Mouse (Mus musculus) mature B cell (primary cell): ENCODE data around the gene Hoxc10.

Experiments used
- in situ Hi-C: fragments of 300-500 bp; cut with MboI; formaldehyde crosslinking; loops from 2 replicates; pipeline ENCODE4 v1.14.3; 2019

Hoxc10 gene

DNA sequence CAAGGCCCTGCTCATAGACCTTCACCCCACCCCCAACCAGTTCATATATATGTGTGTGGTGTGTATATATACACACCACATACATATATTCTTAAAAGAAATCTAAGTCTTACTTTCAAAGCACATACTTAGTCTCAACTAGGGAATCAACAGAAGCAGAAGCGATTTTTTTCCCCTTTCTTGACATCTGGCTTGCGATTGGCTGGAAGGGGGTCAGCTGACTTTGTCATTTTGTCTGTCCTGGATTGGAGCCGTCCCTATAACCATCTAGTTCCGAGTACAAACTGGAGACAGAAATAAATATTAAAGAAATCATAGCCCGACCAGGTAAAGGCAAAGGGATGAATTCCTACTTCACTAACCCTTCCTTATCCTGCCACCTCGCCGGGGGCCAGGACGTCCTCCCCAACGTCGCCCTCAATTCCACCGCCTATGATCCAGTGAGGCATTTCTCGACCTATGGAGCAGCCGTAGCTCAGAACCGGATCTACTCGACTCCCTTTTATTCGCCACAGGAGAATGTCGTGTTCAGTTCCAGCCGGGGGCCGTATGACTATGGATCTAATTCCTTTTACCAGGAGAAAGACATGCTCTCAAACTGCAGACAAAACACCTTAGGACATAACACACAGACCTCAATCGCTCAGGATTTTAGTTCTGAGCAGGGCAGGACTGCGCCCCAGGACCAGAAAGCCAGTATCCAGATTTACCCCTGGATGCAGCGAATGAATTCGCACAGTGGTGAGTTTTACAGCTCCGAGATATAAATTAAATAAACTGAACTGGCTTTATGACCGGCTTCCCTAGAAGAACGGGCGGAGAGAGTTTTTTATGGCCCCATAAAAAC is 42.9 kb downstream of the Hoxc10 start:
- in situ Hi-C loops = no loop called here

DNA sequence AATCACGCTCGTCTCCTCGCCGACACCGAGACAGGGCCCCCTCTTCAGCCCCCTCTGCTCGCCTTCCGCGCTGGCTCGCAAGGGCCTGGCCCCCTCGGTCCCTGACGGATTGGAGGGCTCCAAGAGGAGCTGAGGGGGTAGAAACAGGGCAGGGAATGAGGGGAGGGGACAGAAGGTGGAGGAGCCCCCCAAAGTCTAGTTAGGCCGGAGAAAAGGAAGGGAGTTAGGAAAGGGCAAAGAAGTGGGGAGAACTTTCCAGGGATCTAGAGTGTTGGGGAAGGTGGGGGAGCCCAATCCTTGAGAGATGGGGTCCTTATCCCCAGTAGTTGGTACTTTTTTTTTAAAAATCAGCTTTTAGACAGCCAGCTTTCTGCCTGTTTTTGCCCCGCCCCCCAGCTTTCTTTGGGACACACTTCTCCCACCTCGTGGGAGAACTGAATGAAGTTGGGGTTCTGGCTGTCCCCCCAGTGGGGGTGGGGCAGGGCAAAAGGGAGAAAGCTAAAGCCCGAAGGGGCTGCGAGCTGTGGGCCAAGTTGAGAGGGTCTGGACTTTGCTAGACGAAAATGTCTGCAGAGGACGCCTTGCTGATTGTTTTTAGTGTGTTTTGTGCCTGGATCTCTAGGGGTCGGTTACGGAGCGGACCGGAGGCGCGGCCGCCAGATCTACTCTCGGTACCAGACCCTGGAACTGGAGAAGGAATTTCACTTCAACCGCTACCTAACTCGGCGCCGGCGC is 43.7 kb downstream of the Hoxc10 start:
- in situ Hi-C loops = no loop called here

DNA sequence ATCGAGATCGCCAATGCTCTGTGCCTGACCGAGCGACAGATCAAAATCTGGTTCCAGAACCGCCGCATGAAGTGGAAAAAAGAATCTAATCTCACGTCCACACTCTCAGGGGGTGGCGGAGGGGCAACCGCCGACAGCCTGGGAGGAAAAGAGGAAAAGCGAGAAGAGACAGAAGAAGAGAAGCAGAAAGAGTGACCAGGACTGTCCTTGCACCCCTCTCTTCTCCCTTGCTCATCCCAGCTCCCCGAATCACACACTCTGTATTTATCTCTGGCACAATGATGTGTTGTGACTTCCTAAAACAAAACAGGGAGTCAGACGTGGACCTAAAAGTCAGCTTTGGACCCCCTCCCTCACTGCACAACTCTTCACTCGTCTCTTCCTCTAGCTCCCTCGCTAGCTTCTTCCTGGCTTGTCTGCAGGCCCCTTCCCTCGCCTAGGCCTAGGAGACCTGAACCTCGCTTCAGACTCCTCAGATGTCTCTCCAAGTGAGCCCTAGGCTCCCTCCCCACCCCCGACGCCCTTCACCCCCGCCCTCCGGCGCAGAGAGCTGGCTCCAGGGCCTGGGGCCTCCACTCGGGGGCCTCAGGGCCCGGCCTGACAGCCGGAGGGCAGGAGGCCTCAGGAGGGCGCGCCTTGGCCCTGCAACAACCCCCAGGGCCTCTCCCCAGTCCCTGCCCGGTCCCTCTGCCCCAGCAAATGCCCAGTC is 44.4 kb downstream of the Hoxc10 start:
- in situ Hi-C loops = no loop called here

DNA sequence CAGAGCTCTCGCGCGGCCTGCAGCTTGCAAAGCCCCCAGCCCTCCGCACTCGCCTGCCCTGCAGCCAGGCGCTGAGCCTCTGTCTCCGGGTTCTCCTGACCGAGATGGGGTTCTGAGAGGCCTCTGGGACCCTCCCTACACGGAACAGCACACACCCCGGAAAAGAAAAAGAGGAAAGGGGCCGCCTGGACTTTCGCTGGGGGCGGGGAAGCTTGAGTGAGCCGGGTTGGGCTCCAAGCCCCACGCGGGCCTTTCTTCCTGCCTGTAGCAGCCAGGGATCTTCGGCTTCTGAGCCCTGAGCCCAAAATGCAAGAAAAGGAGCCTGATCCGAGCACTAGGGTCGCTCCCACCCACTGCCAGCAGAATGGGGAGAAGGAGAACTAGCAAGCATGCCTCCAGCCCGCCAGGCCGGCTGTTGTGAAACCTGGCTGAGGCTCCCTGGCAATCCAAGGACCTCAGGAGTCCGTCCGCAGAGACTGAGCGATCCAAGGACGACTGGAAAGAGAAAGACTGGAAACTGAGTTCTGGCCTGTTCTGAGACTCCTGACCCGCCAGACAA is 45.4 kb downstream of the Hoxc10 start:
- in situ Hi-C loops = no loop called here

DNA sequence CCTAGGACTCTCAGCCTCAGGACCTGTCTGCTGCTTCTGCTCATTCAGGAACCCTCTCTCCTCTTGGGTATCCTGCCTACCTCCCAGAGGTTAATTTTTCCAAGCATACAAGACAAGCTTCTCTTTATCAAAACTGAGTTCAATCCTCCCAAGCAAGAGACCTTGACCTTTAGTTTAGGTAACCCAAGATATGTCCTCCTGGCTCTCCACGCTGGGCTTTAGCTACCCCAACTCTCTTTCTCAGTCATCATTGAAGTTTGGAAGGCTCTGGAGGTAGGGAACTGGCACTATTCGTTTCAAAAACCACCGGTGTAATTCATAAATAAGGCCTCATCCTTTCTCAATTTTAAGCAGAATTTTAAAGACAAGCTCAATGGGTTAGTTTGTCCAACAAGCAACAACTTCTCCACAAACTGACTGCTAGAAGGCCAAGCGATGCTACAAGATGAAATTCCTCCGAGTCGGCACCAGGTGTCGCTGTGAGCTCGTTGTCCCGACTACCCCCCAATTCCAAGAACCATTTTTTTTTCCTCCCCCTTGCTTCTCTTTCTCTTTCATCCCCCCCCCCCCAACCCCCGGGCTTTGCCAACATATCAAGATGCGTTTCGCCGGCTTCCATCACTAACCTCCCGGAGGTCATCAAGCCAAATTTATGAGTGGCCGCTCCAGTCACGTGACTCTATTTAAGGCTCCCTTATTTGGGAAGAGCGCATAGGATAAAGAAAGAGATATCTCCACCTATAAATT is 46.8 kb downstream of the Hoxc10 start:
- in situ Hi-C loops = no loop called here

DNA sequence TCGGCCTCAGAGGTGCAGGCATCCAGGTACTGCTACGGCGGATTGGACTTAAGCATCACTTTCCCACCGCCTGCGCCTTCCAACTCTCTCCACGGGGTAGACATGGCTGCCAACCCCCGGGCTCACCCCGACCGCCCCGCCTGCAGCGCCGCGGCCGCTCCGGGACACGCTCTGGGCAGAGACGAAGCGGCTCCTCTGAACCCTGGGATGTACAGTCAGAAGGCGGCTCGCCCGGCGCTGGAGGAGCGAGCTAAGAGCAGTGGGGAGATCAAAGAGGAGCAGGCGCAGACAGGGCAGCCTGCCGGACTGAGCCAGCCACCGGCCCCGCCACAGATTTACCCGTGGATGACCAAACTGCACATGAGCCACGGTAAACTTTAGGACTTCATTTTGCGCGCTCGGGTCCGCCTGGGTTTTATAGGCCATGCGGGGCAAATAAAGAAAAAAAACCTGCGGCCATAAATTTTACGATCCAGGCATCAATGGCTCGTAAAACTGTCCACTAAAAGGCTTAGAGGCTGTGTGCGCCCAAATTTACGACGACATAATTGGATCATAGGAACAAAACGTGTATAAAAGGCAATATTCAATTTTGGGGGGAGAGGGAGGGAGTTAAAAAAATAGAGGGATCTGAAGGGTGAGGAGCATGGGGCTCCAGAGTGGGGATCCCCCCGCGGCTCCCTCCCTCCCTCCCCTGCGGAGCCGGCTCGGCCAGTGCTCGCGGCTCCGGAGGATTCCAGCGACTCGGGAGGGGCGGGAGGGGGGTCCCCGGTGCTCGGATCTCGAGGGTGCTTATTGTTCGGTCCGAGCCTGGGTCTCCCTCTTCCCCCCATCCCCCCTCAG is 47.8 kb downstream of the Hoxc10 start:
- in situ Hi-C loops = no loop called here

DNA sequence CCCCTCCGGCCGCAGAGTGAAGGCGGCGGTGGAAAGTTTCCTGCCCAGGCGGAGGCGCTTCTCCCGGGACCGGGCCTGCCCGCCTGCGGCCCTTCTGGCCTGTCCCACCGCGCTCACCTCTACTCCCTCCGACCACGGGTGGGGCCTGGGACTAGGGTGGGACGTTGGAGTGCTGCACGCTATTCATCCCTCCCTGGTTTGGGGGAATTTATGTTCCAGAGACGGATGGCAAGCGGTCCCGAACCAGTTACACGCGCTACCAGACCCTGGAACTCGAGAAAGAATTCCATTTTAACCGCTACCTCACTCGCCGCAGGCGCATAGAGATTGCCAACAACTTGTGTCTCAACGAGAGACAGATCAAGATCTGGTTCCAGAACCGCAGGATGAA is 48.4 kb downstream of the Hoxc10 start:
- in situ Hi-C loops = no loop called here

DNA sequence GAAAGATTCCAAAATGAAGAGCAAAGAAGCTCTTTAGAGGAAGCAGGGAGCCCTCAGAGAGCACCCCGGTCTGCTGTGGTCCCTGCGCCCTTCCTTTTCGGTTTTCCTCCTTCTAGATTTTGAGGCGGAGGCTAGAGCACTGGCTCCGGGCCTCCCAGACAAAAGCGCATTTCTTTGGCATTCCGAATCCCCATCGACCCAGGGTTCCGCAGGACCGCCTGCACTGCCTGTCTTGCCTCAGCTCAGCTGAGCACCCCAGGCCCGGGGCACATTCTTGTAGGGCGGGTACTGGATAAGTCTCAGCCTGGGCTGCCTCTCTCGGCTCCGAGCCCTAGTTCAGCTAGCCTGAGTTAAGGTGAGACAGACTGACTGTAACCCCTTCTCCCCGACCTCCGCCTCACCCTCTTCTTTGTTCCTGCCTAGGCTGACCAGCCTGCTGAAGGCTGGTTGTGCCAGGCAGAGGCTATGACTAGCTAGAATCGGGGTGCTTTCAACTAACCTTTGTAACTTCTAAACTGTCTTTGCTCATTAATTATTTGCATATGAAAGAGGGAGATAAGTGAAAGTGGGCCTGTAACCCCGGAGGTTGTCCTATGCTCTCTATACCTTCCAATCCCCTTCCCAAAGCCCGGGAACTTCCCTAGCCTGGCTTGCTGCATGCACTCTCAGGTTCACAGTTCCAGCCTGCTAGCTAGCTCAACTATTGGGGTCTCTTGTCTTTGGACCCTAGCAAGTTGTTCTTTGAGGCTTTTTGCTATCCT is 49.0 kb downstream of the Hoxc10 start:
- in situ Hi-C loops = no loop called here

DNA sequence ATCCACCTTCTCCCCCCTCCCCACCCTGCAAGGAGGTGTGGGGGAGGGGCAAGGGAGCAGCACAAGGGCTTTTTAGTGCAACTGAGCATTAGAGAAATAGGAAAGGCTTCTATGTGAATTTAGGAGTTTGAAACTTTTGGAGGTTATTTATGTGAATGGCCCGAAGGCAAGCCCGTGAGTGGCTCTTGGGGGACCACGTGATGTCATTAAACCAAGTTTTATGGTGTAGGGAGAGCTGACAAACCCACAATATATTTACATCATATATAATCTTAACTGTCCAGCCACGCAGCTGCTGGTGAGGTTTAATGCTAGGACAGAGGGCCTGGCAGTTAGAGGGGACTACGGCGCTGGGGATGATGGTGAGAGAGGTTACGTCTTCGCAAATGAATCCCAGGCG is 52.0 kb downstream of the Hoxc10 start, which contains the start of gene Hoxc4:
TSS of gene Hoxc4 (plus strand) at position 299 of the 400 bp plus-strand sequence.
- in situ Hi-C loops = no loop called here

DNA sequence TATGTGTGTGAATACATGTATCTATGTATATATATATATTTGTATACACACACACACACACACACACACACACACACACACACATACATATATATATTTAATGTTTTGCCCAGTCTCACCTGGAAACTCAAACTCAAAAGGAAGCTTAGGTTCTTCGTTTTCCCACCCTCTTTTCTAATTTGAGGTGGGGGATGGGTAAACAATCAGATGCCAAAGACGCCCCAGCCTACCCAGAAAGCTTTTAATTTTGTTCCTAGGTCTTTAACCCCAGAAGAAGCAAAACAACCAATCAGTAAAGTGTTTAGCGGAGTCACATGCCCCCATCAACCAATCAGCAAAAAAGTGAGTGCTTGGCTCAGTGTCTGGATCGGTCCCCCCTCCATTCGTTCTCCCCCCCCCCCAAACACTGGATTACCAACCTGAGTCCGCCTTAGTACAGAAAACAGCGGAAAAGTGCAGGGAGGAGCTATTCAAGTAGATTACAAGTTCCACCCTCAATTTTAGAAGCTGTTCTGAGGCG is 54.4 kb downstream of the Hoxc10 start:
- in situ Hi-C loops = no loop called here
